Mouse (Mus musculus): ENCODE data around the gene Apom. TPM values are rescaled to one million over a fixed set of nuclear protein-coding genes. Genes with fewer than 3 reads are reported as not detected.

The Apom gene
- polyA plus RNA-seq, 1 experiment from 2014 or later = 0.34 TPM

- Histone ChIP-seq H3K9ac (ENCODE audit: low read length) (no peak overlapping the region), H3K36me3 (ENCODE audit: control insufficient read depth, insufficient read depth, low read length) (peaks cover 99% of the 10 kb centered on the region), H3K9me3 (ENCODE audit: control insufficient read depth, low read length) (no peaks in the 10 kb centered on the region), H3K27ac (replicated peaks in 1 of 2; ENCODE audit: control insufficient read depth in 1 of 2, insufficient read depth in 1 of 2, low read depth in 2 of 2, low read length in 2 of 2) (no peak overlapping the region), H3K4me2 (ENCODE audit: low read length) (no peak overlapping the region), H3K4me3 (ENCODE audit: control insufficient read depth in 1 of 2, insufficient read depth in 1 of 2, low read depth in 1 of 2, low read length in 2 of 2) (no peak overlapping the region), H3K27me3 (ENCODE audit: control insufficient read depth, insufficient read depth, low read length) (no peaks in the 10 kb centered on the region), H3K4me1 (ENCODE audit: control insufficient read depth in 2 of 2, insufficient read depth in 2 of 2, low read length in 2 of 2) (no peaks in the 10 kb centered on the region)
- 98% methylated on average over 4 of the region's 4 CpGs for WGBS
- no peak for ATAC-seq (ENCODE audit: insufficient number of reproducible peaks, insufficient read depth, low FRiP score, low read depth)
These were observed 20.3 kb upstream of the Apom start for GRCm38 (mm10) chr17:35152121-35152520.

GRCm38 (mm10) chr17:35147922-35148639 lies 16.2 kb upstream of the Apom start:
- H3K36me3 ChIP-seq (ENCODE audit: control insufficient read depth, insufficient read depth, low read length) = peaks cover 99% of the 10 kb centered on the region
- 0 out of 2 replicates have a peak, but pooled peaks cover 2% of the 10 kb centered on the region for H3K9me3 ChIP-seq (ENCODE audit: control insufficient read depth, low read length)
- H3K4me2 ChIP-seq (ENCODE audit: low read length) = no peak overlapping the region
- H3K27me3 ChIP-seq (ENCODE audit: control insufficient read depth, insufficient read depth, low read length) = no peaks in the 10 kb centered on the region
- no peak overlapping the region for H3K27ac ChIP-seq (replicated peaks in 1 of 2; ENCODE audit: control insufficient read depth in 1 of 2, insufficient read depth in 1 of 2, low read depth in 2 of 2, low read length in 2 of 2)
- WGBS = 74% methylated on average over 5 of the region's 5 CpGs
- H3K4me1 ChIP-seq (ENCODE audit: control insufficient read depth in 2 of 2, insufficient read depth in 2 of 2, low read length in 2 of 2) = no peaks in the 10 kb centered on the region
- H3K9ac ChIP-seq (ENCODE audit: low read length) = no peak overlapping the region
- no peak for ATAC-seq (ENCODE audit: insufficient number of reproducible peaks, insufficient read depth, low FRiP score, low read depth)
- H3K4me3 ChIP-seq (ENCODE audit: control insufficient read depth in 1 of 2, insufficient read depth in 1 of 2, low read depth in 1 of 2, low read length in 2 of 2) = no peak overlapping the region

GRCm38 (mm10) chr17:35147348-35147747 lies 15.5 kb upstream of the Apom start:
- Histone ChIP-seq H3K27ac (replicated peaks in 1 of 2; ENCODE audit: control insufficient read depth in 1 of 2, insufficient read depth in 1 of 2, low read depth in 2 of 2, low read length in 2 of 2) (no peak overlapping the region), H3K9me3 (ENCODE audit: control insufficient read depth, low read length) (0 out of 2 replicates have a peak, but pooled peaks cover 2% of the 10 kb centered on the region), H3K4me1 (ENCODE audit: control insufficient read depth in 2 of 2, insufficient read depth in 2 of 2, low read length in 2 of 2) (no peaks in the 10 kb centered on the region), H3K9ac (ENCODE audit: low read length) (no peak overlapping the region), H3K4me2 (ENCODE audit: low read length) (no peak overlapping the region), H3K4me3 (ENCODE audit: control insufficient read depth in 1 of 2, insufficient read depth in 1 of 2, low read depth in 1 of 2, low read length in 2 of 2) (no peak overlapping the region), H3K27me3 (ENCODE audit: control insufficient read depth, insufficient read depth, low read length) (no peaks in the 10 kb centered on the region), H3K36me3 (ENCODE audit: control insufficient read depth, insufficient read depth, low read length) (peaks cover 99% of the 10 kb centered on the region)
- no peak for ATAC-seq (ENCODE audit: insufficient number of reproducible peaks, insufficient read depth, low FRiP score, low read depth)
- WGBS = 61% methylated on average over 3 of the region's 3 CpGs

- Histone ChIP-seq H3K4me1 (ENCODE audit: control insufficient read depth in 2 of 2, insufficient read depth in 2 of 2, low read length in 2 of 2) (no peaks in the 10 kb centered on the region), H3K27ac (replicated peaks in 1 of 2; ENCODE audit: control insufficient read depth in 1 of 2, insufficient read depth in 1 of 2, low read depth in 2 of 2, low read length in 2 of 2) (no peak overlapping the region), H3K4me3 (ENCODE audit: control insufficient read depth in 1 of 2, insufficient read depth in 1 of 2, low read depth in 1 of 2, low read length in 2 of 2) (no peak overlapping the region), H3K4me2 (ENCODE audit: low read length) (no peak overlapping the region), H3K27me3 (ENCODE audit: control insufficient read depth, insufficient read depth, low read length) (no peaks in the 10 kb centered on the region), H3K9ac (ENCODE audit: low read length) (no peak overlapping the region), H3K36me3 (ENCODE audit: control insufficient read depth, insufficient read depth, low read length) (peaks cover 99% of the 10 kb centered on the region), H3K9me3 (ENCODE audit: control insufficient read depth, low read length) (0 out of 2 replicates have a peak, but pooled peaks cover 2% of the 10 kb centered on the region)
- no peak for ATAC-seq (ENCODE audit: insufficient number of reproducible peaks, insufficient read depth, low FRiP score, low read depth)
- WGBS = 82% methylated on average over 5 of the region's 5 CpGs
These were observed 14.3 kb upstream of the Apom start for GRCm38 (mm10) chr17:35146139-35146538.

- WGBS = 88% methylated on average over 6 of the region's 6 CpGs
- Histone ChIP-seq H3K4me1 (ENCODE audit: control insufficient read depth in 2 of 2, insufficient read depth in 2 of 2, low read length in 2 of 2) (peaks cover 2 to 4% of the 10 kb centered on the region in 2 experiments; a peak in 3 of 4 replicates), H3K27ac (replicated peaks in 1 of 2; ENCODE audit: control insufficient read depth in 1 of 2, insufficient read depth in 1 of 2, low read depth in 2 of 2, low read length in 2 of 2) (no peak overlapping the region), H3K9me3 (ENCODE audit: control insufficient read depth, low read length) (0 out of 2 replicates have a peak, but pooled peaks cover 2% of the 10 kb centered on the region), H3K4me2 (ENCODE audit: low read length) (no peak overlapping the region), H3K9ac (ENCODE audit: low read length) (no peak overlapping the region), H3K4me3 (ENCODE audit: control insufficient read depth in 1 of 2, insufficient read depth in 1 of 2, low read depth in 1 of 2, low read length in 2 of 2) (no peak overlapping the region), H3K36me3 (ENCODE audit: control insufficient read depth, insufficient read depth, low read length) (peaks cover 96% of the 10 kb centered on the region), H3K27me3 (ENCODE audit: control insufficient read depth, insufficient read depth, low read length) (no peaks in the 10 kb centered on the region)
- no peak for ATAC-seq (ENCODE audit: insufficient number of reproducible peaks, insufficient read depth, low FRiP score, low read depth)
These were observed 10.1 kb upstream of the Apom start for GRCm38 (mm10) chr17:35141971-35142370.

GRCm38 (mm10) chr17:35140490-35140996 lies 8.7 kb upstream of the Apom start:
- no peak overlapping the region for H3K4me2 ChIP-seq (ENCODE audit: low read length)
- no peak for ATAC-seq (ENCODE audit: insufficient number of reproducible peaks, insufficient read depth, low FRiP score, low read depth)
- peaks cover 4 to 13% of the 10 kb centered on the region in 2 experiments; a peak in 3 of 4 replicates for H3K4me1 ChIP-seq (ENCODE audit: control insufficient read depth in 2 of 2, insufficient read depth in 2 of 2, low read length in 2 of 2)
- H3K27me3 ChIP-seq (ENCODE audit: control insufficient read depth, insufficient read depth, low read length) = no peaks in the 10 kb centered on the region
- H3K9ac ChIP-seq (ENCODE audit: low read length) = no peak overlapping the region
- no peak overlapping the region for H3K4me3 ChIP-seq (ENCODE audit: control insufficient read depth in 1 of 2, insufficient read depth in 1 of 2, low read depth in 1 of 2, low read length in 2 of 2)
- 0 out of 2 replicates have a peak, but pooled peaks cover 2% of the 10 kb centered on the region for H3K9me3 ChIP-seq (ENCODE audit: control insufficient read depth, low read length)
- WGBS = 71% methylated on average over 16 of the region's 16 CpGs
- no peak overlapping the region for H3K27ac ChIP-seq (replicated peaks in 1 of 2; ENCODE audit: control insufficient read depth in 1 of 2, insufficient read depth in 1 of 2, low read depth in 2 of 2, low read length in 2 of 2)
- H3K36me3 ChIP-seq (ENCODE audit: control insufficient read depth, insufficient read depth, low read length) = peaks cover 82% of the 10 kb centered on the region

GRCm38 (mm10) chr17:35139269-35139668 lies 7.4 kb upstream of the Apom start:
- H3K27ac ChIP-seq (replicated peaks in 1 of 2; ENCODE audit: control insufficient read depth in 1 of 2, insufficient read depth in 1 of 2, low read depth in 2 of 2, low read length in 2 of 2) = no peak overlapping the region
- ATAC-seq (ENCODE audit: insufficient number of reproducible peaks, insufficient read depth, low FRiP score, low read depth) = no peak
- peaks cover 69% of the 10 kb centered on the region for H3K36me3 ChIP-seq (ENCODE audit: control insufficient read depth, insufficient read depth, low read length)
- 0 out of 2 replicates have a peak, but pooled peaks cover 2% of the 10 kb centered on the region for H3K9me3 ChIP-seq (ENCODE audit: control insufficient read depth, low read length)
- H3K4me3 ChIP-seq (ENCODE audit: control insufficient read depth in 1 of 2, insufficient read depth in 1 of 2, low read depth in 1 of 2, low read length in 2 of 2) = no peak overlapping the region
- H3K27me3 ChIP-seq (ENCODE audit: control insufficient read depth, insufficient read depth, low read length) = no peaks in the 10 kb centered on the region
- H3K4me2 ChIP-seq (ENCODE audit: low read length) = no peak overlapping the region
- 86% methylated on average over 3 of the region's 3 CpGs for WGBS
- peaks cover 4 to 13% of the 10 kb centered on the region in 2 experiments; a peak in 3 of 4 replicates for H3K4me1 ChIP-seq (ENCODE audit: control insufficient read depth in 2 of 2, insufficient read depth in 2 of 2, low read length in 2 of 2)
- no peak overlapping the region for H3K9ac ChIP-seq (ENCODE audit: low read length)

Measured in heart, embryonic 14.5 days (tissue).